Mouse (Mus musculus) heart, postnatal 0 days (tissue): ENCODE data around the gene Pcyt1b.

Source experiments
- CTCF ChIP-seq: IDR thresholded peaks from 2 replicates; pipeline ENCODE4 v1.5.1; 2016; ENCODE audit warnings: antibody characterized with exemption, control low read depth, low read depth
- EP300 ChIP-seq: IDR thresholded peaks from 2 replicates; pipeline ENCODE4 v1.6.1; 2016; ENCODE audit warnings: antibody characterized with exemption, low read depth

- TF ChIP-seq CTCF = no peak
- TF ChIP-seq EP300 = no peak
Measured at GRCm38 (mm10) chrX:93712566-93712965, 57.9 kb downstream of the Pcyt1b start.
